Mouse (Mus musculus): Measurements from ENCODE around the gene Dbp.

DNA sequence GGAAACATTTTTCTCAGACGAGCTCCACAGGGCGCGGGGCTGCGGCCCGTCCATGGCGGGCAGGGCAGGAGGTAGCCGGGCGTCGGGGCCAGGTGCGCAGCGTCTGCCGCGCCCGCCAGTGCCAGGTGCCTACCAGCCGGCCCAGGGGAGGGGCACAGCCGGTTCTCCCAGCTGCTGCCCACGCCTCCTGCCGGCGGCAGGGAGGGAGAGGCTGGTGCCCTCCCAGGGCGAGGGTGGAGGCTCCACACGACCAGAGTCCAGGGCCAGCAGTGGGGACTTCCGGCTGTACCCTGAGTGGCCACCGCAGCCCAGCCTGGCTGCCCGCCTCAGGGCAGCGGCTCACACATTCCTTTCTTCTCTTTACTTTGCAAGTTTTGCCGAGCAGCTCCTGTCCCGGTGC is 54.5 kb downstream of the Dbp start:
- TF ChIP-seq ZNF384 (IDR thresholded peaks at IDR 0.05; ENCODE audit: low read depth, low read length) (no peak), MAFK (IDR thresholded peaks at IDR 0.05; ENCODE audit: insufficient read depth, low read depth, low read length) (no peak), HCFC1 (IDR thresholded peaks at IDR 0.05; ENCODE audit: borderline replicate concordance, insufficient read depth, low read length) (no peak)

All from ES-E14 (cell line).